Mouse (Mus musculus): Measurements from ENCODE around the gene Wrap73. TPM values are rescaled to one million over a fixed set of nuclear protein-coding genes. Genes with fewer than 3 reads are reported as not detected.

The Wrap73 gene
- 29.5 and 31.4 TPM in 2 replicates for polyA plus RNA-seq (2016; fragmentation: Nextera tagmentation; extraction: Ambion mirVana)

- H3K4me3 ChIP-seq, result peak within 1 kb of the TSS; percentile 79
- peaks cover 47% of the 10 kb centered on the region for H3K27me3 ChIP-seq (replicated peaks)
- no peaks in the 10 kb centered on the region for H3K9me3 ChIP-seq (replicated peaks)
- H3K4me2 ChIP-seq, result peak within 1 kb of the TSS; percentile 94
- H3K9ac ChIP-seq, result peak within 1 kb of the TSS; percentile 88
- peak within 1 kb of the TSS; percentile 75 for H3K27ac ChIP-seq
- H3K4me1 ChIP-seq, result peaks cover 44% of the 10 kb centered on the region
- 2% methylated on average over 47 of the region's 49 CpGs for WGBS (ENCODE audit: insufficient replicate concordance)
- peaks cover 22% of the 10 kb centered on the region for H3K36me3 ChIP-seq
- ATAC-seq, result peak; percentile 94
These were observed at the start of gene Wrap73 for GRCm38 (mm10) chr4:154142211-154143040. TSS of gene Wrap73 (plus strand) at chr4:154142372.

DNA sequence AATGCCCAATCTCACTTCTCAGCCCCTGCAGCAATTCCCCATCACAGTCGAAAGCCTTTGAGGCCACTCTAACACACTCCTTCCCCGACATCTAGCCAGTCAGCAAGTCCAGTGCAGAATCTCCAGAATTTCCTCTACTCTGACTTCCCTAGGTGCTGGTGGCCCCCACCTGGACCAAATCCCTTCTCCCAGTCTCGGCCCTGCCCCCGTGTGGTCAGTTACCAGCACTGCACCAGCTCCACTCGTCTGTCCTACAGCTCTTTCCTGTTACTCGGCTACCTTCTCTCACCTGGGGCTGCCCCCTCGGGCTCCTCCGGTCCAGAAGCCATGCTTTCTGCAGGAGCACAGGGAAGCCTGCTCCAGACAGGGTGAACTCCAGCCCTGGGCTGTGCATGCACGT is 49.0 kb upstream of the Wrap73 start:
- peaks cover 97% of the 10 kb centered on the region for H3K27me3 ChIP-seq (replicated peaks)
- H3K4me1 ChIP-seq, result no peaks in the 10 kb centered on the region
- WGBS (ENCODE audit: insufficient replicate concordance), result 16% methylated on average over 9 of the region's 9 CpGs
- H3K4me3 ChIP-seq, result no peak overlapping the region
- H3K4me2 ChIP-seq, result no peak overlapping the region
- no peak overlapping the region for H3K27ac ChIP-seq
- no peak for ATAC-seq
- H3K36me3 ChIP-seq, result no peaks in the 10 kb centered on the region
- H3K9me3 ChIP-seq (replicated peaks), result no peaks in the 10 kb centered on the region
- H3K9ac ChIP-seq, result no peak overlapping the region

- 25% methylated on average over 6 of the region's 6 CpGs for WGBS (ENCODE audit: insufficient replicate concordance)
- Histone ChIP-seq H3K4me1 (no peaks in the 10 kb centered on the region), H3K9ac (no peak overlapping the region), H3K27ac (no peak overlapping the region), H3K36me3 (no peaks in the 10 kb centered on the region), H3K4me3 (no peak overlapping the region), H3K27me3 (replicated peaks) (peaks cover 100% of the 10 kb centered on the region), H3K4me2 (no peak overlapping the region), H3K9me3 (replicated peaks) (no peaks in the 10 kb centered on the region)
- ATAC-seq, result no peak
These were observed 46.1 kb upstream of the Wrap73 start for GRCm38 (mm10) chr4:154096111-154096510.

- Histone ChIP-seq H3K36me3 (no peaks in the 10 kb centered on the region), H3K4me3 (no peak overlapping the region), H3K9ac (no peak overlapping the region), H3K27me3 (replicated peaks) (peaks cover 100% of the 10 kb centered on the region), H3K9me3 (replicated peaks) (no peaks in the 10 kb centered on the region), H3K4me2 (no peak overlapping the region), H3K27ac (no peak overlapping the region), H3K4me1 (no peaks in the 10 kb centered on the region)
- 34% methylated on average over 7 of the region's 7 CpGs for whole genome bisulfite sequencing (ENCODE audit: insufficient replicate concordance)
- ATAC-seq, result no peak
These were observed 42.8 kb upstream of the Wrap73 start for GRCm38 (mm10) chr4:154099361-154099760.

DNA sequence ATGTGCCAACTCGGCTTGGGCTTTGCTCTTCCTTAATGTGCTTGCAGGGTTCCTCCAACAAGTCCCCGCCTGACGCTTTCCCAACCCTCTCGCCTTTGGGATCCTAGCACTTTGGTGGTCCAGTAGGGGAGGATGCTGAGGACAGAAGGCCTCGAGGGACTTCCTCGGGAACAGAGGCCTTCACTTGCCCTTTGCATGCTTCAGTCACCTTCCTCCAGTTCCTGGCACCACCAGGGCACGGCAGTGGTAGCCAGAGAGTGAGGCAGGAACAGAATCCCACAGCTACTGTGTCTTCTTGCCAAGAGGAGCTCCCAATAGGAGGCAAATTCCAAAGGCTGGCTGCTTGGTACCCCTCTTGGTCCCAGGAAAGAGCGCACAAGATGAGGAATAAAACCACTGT is 38.8 kb upstream of the Wrap73 start:
- H3K9ac ChIP-seq, result no peak overlapping the region
- no peaks in the 10 kb centered on the region for H3K9me3 ChIP-seq (replicated peaks)
- H3K4me1 ChIP-seq, result peaks cover 12% of the 10 kb centered on the region
- H3K36me3 ChIP-seq, result no peaks in the 10 kb centered on the region
- H3K4me3 ChIP-seq, result no peak overlapping the region
- H3K4me2 ChIP-seq, result no peak overlapping the region
- no peak overlapping the region for H3K27ac ChIP-seq
- H3K27me3 ChIP-seq (replicated peaks), result peaks cover 92% of the 10 kb centered on the region
- 54% methylated on average over 8 of the region's 8 CpGs for WGBS (ENCODE audit: insufficient replicate concordance)
- no peak for ATAC-seq

DNA sequence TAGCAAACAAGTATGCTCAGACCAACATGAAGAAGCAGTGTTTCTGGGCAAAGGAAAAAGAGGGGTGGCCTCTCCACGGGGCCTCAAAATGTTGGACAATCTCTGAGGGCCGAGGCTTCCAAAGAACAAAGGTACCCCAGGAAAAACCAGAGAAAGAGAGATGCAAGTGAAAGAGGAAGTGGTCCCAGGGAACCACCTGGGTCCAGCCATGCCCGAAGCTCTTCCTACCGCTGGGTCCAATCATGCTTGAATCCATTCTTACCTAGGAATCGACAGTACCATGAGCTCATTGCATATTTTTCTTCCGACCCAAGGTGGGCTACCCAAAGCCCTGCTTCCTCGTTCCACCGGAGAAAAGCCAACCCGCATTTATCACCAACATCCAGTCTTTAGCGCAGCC is 38.3 kb upstream of the Wrap73 start:
- WGBS (ENCODE audit: insufficient replicate concordance), result 67% methylated on average over 10 of the region's 10 CpGs
- H3K9me3 ChIP-seq (replicated peaks), result no peaks in the 10 kb centered on the region
- peaks cover 88% of the 10 kb centered on the region for H3K27me3 ChIP-seq (replicated peaks)
- no peak for ATAC-seq
- H3K9ac ChIP-seq, result no peak overlapping the region
- H3K4me2 ChIP-seq, result no peak overlapping the region
- H3K36me3 ChIP-seq, result no peaks in the 10 kb centered on the region
- H3K4me1 ChIP-seq, result peaks cover 12% of the 10 kb centered on the region
- H3K27ac ChIP-seq, result no peak overlapping the region
- no peak overlapping the region for H3K4me3 ChIP-seq

GRCm38 (mm10) chr4:154105381-154106001 is 36.7 kb upstream of the Wrap73 start:
- no peak overlapping the region for H3K9ac ChIP-seq
- H3K36me3 ChIP-seq, result no peaks in the 10 kb centered on the region
- no peaks in the 10 kb centered on the region for H3K9me3 ChIP-seq (replicated peaks)
- peak; percentile 57 for ATAC-seq
- H3K4me2 ChIP-seq, result peak overlapping the region; percentile 65
- H3K27me3 ChIP-seq (replicated peaks), result peaks cover 88% of the 10 kb centered on the region
- H3K27ac ChIP-seq, result no peak overlapping the region
- H3K4me3 ChIP-seq, result peak overlapping the region; percentile 25; the same call in 1 of the 2 replicates
- H3K4me1 ChIP-seq, result peaks cover 12% of the 10 kb centered on the region
- WGBS (ENCODE audit: insufficient replicate concordance), result 27% methylated on average over 20 of the region's 20 CpGs

DNA sequence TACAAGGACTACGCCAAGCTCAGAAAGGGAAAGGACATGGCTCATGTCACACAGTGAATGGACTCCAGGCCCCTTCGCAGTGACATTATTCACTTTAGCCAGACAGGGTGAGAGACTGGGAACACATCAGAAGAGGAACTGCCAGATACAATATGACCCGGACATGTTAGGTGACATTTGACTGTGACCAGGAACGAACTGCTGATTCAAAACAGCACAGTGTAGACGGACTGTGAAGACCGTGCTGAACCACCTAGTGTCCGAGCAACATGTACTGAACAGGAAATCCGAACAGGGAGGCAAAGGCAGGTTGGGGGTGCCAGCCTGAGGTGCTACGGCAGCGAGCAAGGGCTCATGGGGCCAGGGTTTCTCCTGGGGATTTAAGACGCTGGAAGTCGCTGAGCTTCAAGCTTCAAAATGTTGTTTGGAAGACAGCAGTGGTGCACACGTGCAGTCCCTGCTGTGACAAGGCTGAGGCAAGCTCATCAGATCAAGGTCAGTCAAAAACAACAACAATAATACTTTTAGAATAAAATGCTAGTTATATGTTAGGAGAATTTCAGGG is 35.6 kb upstream of the Wrap73 start:
- Histone ChIP-seq H3K4me1 (peaks cover 12% of the 10 kb centered on the region), H3K4me3 (no peak overlapping the region), H3K9me3 (replicated peaks) (no peaks in the 10 kb centered on the region), H3K27ac (no peak overlapping the region), H3K36me3 (no peaks in the 10 kb centered on the region), H3K27me3 (replicated peaks) (peaks cover 87% of the 10 kb centered on the region), H3K4me2 (no peak overlapping the region), H3K9ac (no peak overlapping the region)
- 64% methylated on average over 13 of the region's 13 CpGs for WGBS (ENCODE audit: insufficient replicate concordance)
- no peak for ATAC-seq

GRCm38 (mm10) chr4:154109216-154109849 is 32.8 kb upstream of the Wrap73 start:
- Histone ChIP-seq H3K9me3 (replicated peaks) (no peaks in the 10 kb centered on the region), H3K27ac (no peak overlapping the region), H3K4me2 (no peak overlapping the region), H3K36me3 (no peaks in the 10 kb centered on the region), H3K4me1 (peaks cover 12% of the 10 kb centered on the region), H3K27me3 (replicated peaks) (peaks cover 74% of the 10 kb centered on the region), H3K4me3 (no peak overlapping the region), H3K9ac (no peak overlapping the region)
- no peak for ATAC-seq
- 49% methylated on average over 18 of the region's 18 CpGs for WGBS (ENCODE audit: insufficient replicate concordance)

DNA sequence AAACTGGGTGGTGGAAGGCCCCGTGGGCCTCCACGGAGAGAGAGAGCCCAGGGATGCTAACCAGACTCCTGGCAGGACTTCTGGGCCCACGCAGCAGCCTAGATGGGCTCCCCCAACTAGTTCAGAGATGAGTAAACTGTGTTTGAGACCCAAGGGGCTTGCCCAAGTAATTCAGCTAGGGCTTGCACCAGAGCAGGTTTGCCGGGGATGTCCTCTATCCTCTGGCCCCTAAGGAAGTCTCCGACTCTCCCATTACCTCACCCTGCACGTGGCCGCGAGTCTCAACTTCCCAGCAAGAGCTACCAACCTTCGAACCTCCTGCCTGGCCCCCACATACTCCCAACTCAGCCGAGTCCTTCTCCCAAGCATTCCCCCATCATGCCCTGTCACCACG is 32.3 kb upstream of the Wrap73 start:
- no peak overlapping the region for H3K4me2 ChIP-seq
- no peak overlapping the region for H3K27ac ChIP-seq
- peaks cover 12% of the 10 kb centered on the region for H3K4me1 ChIP-seq
- 64% methylated on average over 11 of the region's 11 CpGs for WGBS (ENCODE audit: insufficient replicate concordance)
- peaks cover 69% of the 10 kb centered on the region for H3K27me3 ChIP-seq (replicated peaks)
- H3K36me3 ChIP-seq, result no peaks in the 10 kb centered on the region
- H3K9ac ChIP-seq, result no peak overlapping the region
- H3K9me3 ChIP-seq (replicated peaks), result no peaks in the 10 kb centered on the region
- ATAC-seq, result no peak
- no peak overlapping the region for H3K4me3 ChIP-seq

DNA sequence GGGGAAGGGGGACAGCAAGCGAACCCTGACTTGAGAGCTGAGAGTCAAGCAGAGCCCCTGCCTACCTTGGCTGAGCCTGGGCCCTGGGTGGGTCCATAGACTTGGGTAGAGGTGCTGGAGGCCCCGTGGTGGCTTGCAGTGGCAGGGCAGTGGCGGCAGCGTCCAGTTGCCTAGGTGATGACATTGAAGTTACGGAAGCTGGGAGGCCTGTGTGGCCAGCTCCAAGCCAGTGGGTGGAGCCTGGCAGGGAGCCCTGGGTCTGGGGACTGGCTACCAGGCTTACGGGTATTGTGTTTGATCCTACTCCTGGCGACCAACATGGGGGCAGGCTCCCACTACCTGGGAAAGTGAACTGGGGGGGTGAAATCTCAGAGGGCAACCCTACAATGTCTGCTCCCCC is 25.8 kb upstream of the Wrap73 start:
- peaks cover 16% of the 10 kb centered on the region; the same call in 1 of the 2 replicates for H3K27me3 ChIP-seq (replicated peaks)
- WGBS (ENCODE audit: insufficient replicate concordance), result 54% methylated on average over 7 of the region's 7 CpGs
- no peak for ATAC-seq
- no peaks in the 10 kb centered on the region for H3K9me3 ChIP-seq (replicated peaks)
- H3K9ac ChIP-seq, result no peak overlapping the region
- peaks cover 53% of the 10 kb centered on the region for H3K4me1 ChIP-seq
- no peak overlapping the region for H3K4me3 ChIP-seq
- no peaks in the 10 kb centered on the region for H3K36me3 ChIP-seq
- H3K27ac ChIP-seq, result no peak overlapping the region
- no peak overlapping the region for H3K4me2 ChIP-seq

DNA sequence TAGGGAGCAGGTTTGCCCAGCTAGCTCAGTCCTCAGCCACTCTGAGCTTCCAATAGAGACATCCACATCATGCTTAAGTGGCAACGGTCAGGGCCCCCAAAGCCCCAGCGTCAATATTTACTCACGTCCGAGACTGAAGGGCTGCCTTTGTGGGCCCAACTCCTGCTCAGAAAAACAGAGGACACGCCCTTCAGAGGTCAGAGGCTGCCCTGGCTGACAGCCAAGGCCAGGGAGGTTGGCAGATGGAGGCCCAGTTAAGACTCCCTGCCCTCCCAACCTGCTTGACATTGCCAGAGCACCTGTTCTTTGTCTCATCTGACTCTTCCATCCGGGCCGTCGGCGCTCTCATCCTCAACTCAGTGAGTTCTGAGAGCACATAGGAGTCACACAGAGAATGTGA is 23.4 kb upstream of the Wrap73 start:
- Histone ChIP-seq H3K4me2 (peak overlapping the region; percentile 17; the same call in 1 of the 2 replicates), H3K27ac (peak overlapping the region; percentile 32), H3K9ac (no peak overlapping the region), H3K4me3 (no peak overlapping the region), H3K9me3 (replicated peaks) (no peaks in the 10 kb centered on the region), H3K36me3 (no peaks in the 10 kb centered on the region), H3K4me1 (peaks cover 71% of the 10 kb centered on the region), H3K27me3 (replicated peaks) (no peaks in the 10 kb centered on the region)
- 67% methylated on average over 9 of the region's 9 CpGs for WGBS (ENCODE audit: insufficient replicate concordance)
- no peak for ATAC-seq

Data from liver, embryonic 12.5 days (tissue).